Comparison of ENCODE assay signal across 1 mouse cellular context in the genomic region with DNA sequence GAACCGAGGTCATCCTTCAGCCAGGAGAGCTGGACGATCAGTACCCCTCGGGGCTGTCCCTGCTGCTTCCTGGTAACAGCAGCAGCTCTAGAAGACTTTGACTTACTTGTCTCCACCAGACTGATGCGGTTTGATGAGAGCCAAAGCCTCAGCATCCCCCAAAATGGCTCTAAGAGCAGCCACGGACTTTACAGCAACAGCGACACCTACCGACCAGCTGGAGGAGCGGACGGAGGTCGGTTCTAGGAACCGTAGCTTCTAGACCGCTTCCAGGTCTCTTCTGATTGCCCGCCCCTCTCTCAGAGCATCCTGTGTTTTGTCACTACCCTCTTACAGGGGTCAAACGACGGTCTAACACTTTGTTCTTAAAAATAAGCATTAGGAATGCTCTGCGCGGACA.
TF ChIP-seq lines count a peak whose summit lies in the region.

No protein-coding gene starts in this region.

TF ChIP-seq in CH12.LX, 34 proteins besides CTCF, POLR2A, EP300 and RAD21:
- no peak for TF ChIP-seq HCFC1 (IDR thresholded peaks at IDR 0.05; ENCODE audit: low read depth, low read length)
- TF ChIP-seq ZC3H11A (IDR thresholded peaks at IDR 0.05; ENCODE audit: low read depth, low read length) = peak; percentile 48; the same call in 1 of the 2 replicates
- TF ChIP-seq RCOR1 (conservative IDR thresholded peaks at IDR 0.05; ENCODE audit: low read depth, low read length) = no peak
- TF ChIP-seq ZKSCAN1 (IDR thresholded peaks at IDR 0.05; ENCODE audit: borderline replicate concordance, low read depth, low read length) = no peak
- no peak for TF ChIP-seq CHD2 (IDR thresholded peaks at IDR 0.05; ENCODE audit: low read length)
- TF ChIP-seq SIN3A (IDR thresholded peaks at IDR 0.05; ENCODE audit: low read length) = no peak
- peak; percentile 82 for TF ChIP-seq SMC3 (IDR thresholded peaks at IDR 0.05; ENCODE audit: low read depth, low read length)
- TF ChIP-seq GABPA (IDR thresholded peaks at IDR 0.05; ENCODE audit: insufficient replicate concordance, low read depth, low read length) = no peak
- TF ChIP-seq MYC (IDR thresholded peaks at IDR 0.05; ENCODE audit: low read depth, low read length) = peak; percentile 52; the same call in 1 of the 2 replicates
- no peak for TF ChIP-seq USF1 (IDR thresholded peaks at IDR 0.05; ENCODE audit: low read depth, low read length)
- no peak; the same call in 1 of the 2 replicates for TF ChIP-seq MAX (IDR thresholded peaks at IDR 0.05; ENCODE audit: low read length)
- no peak for TF ChIP-seq UBTF (IDR thresholded peaks at IDR 0.05; ENCODE audit: low read depth, low read length)
- no peak for TF ChIP-seq JUND (conservative IDR thresholded peaks at IDR 0.05; ENCODE audit: low read depth, low read length)
- peak; percentile 36; the same call in 1 of the 2 replicates for TF ChIP-seq MEF2A (IDR thresholded peaks at IDR 0.05; ENCODE audit: borderline replicate concordance, low read depth, low read length)
- TF ChIP-seq TBP (conservative IDR thresholded peaks at IDR 0.05; ENCODE audit: low read depth, low read length) = no peak
- TF ChIP-seq USF2 (conservative IDR thresholded peaks at IDR 0.05; ENCODE audit: low read depth, low read length) = no peak
- no peak for TF ChIP-seq CHD1 (IDR thresholded peaks at IDR 0.05; ENCODE audit: low read depth, low read length)
- TF ChIP-seq ZNF384 (IDR thresholded peaks at IDR 0.05; ENCODE audit: low read depth, low read length) = no peak
- TF ChIP-seq KAT2A (IDR thresholded peaks at IDR 0.05; ENCODE audit: insufficient replicate concordance, low read length) = no peak
- TF ChIP-seq PAX5 (IDR thresholded peaks at IDR 0.05; ENCODE audit: low read length) = no peak
- TF ChIP-seq ETS1 (conservative IDR thresholded peaks at IDR 0.05; ENCODE audit: low read depth, low read length) = no peak
- no peak for TF ChIP-seq POLR2AphosphoS2 (IDR thresholded peaks at IDR 0.05; ENCODE audit: low read depth, low read length)
- 0 out of 2 replicates have a peak, but pooled peaks have one; percentile 44 for TF ChIP-seq MAZ (IDR thresholded peaks at IDR 0.05; ENCODE audit: low read depth, low read length)
- peak; percentile 39; the same call in 1 of the 2 replicates for TF ChIP-seq TCF12 (IDR thresholded peaks at IDR 0.05; ENCODE audit: low read depth, low read length)
- 0 out of 2 replicates have a peak, but pooled peaks have one; percentile 25 for TF ChIP-seq NRF1 (IDR thresholded peaks at IDR 0.05; ENCODE audit: low read depth, low read length)
- peak; percentile 21; the same call in 1 of the 2 replicates for TF ChIP-seq IRF4 (IDR thresholded peaks at IDR 0.05; ENCODE audit: low read depth, low read length)
- TF ChIP-seq JUN (IDR thresholded peaks at IDR 0.05; ENCODE audit: insufficient read depth, low read depth, low read length) = no peak
- 0 out of 2 replicates have a peak, but pooled peaks have one; percentile 9 for TF ChIP-seq ELF1 (IDR thresholded peaks at IDR 0.05; ENCODE audit: low read depth, low read length)
- no peak for TF ChIP-seq ZMIZ1 (IDR thresholded peaks at IDR 0.05; ENCODE audit: low read depth, low read length)
- TF ChIP-seq BHLHE40 (IDR thresholded peaks at IDR 0.05; ENCODE audit: low read depth, low read length) = no peak
- no peak for TF ChIP-seq MAFK (IDR thresholded peaks at IDR 0.05; ENCODE audit: insufficient replicate concordance, low read length)
- TF ChIP-seq E2F4 (IDR thresholded peaks at IDR 0.05; ENCODE audit: insufficient replicate concordance, low read depth, low read length) = no peak
- TF ChIP-seq NELFE (IDR thresholded peaks at IDR 0.05; ENCODE audit: low read depth, low read length) = peak; percentile 38; the same call in 1 of the 2 replicates
- no peak for TF ChIP-seq MXI1 (IDR thresholded peaks at IDR 0.05; ENCODE audit: low read depth, low read length)
